Mouse (Mus musculus): ENCODE measurements around the gene Nosip.

GRCm38 (mm10) chr7:45092828-45093515, 30.7 kb downstream of the Nosip start:
- TF ChIP-seq CTCF (IDR thresholded peaks at IDR 0.05; ENCODE audit: low read depth, low read length) (no peak), POLR2A (IDR thresholded peaks at IDR 0.05; ENCODE audit: extremely low read depth, insufficient read depth, low read length) (no peak)
